Mouse (Mus musculus): Measurements from ENCODE around the gene Cenpx.
"Not testable (repeated sequence)": the region's sequence is repeated elsewhere in the genome, so short reads cannot be mapped to it uniquely, and the experiment has no call there.

Gene Cenpx

DNA sequence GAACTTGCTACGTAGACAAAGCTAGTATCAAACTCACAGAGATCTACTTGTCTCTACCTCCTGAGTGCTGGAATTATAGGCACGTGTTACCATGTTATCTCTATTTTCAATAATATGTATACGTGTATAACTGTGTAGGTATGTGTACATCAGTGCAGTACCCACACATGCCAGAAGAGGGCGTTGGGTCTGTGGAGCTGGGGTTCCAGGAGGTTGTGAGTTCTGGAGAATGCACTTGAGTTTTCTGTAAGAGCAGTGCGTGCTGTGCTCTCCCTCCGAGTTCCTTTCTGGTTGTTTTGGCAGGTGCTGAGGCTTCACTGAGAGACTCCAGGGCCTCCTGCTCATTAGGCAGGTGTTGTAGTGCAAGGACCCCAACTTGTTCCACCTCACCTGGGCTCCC is 17.0 kb downstream of the Cenpx start:
- no peak for DNase-seq (ENCODE audit: low spot score in 2 of 2)

DNA sequence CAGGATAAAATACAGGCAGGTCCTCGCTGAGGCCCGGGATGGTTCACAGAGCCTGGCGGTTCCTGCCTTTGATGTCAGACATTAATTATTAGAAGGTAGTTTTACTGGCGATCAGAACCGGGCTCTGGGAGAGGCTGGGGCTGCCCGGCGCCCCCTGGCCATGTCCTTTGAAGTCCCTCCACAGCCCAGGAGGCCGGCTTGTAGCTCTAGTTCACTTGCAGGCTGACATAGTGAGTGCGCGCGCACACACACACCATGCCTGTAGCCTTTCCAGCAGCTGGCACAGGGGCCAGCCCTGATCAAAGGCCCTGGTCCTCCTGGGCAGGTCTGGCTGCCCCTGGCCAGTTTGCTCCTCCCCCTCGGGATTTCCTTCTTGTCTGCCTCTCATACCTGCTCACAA is 17.9 kb downstream of the Cenpx start:
- DNase-seq (ENCODE audit: low spot score in 2 of 2), result no peak

DNA sequence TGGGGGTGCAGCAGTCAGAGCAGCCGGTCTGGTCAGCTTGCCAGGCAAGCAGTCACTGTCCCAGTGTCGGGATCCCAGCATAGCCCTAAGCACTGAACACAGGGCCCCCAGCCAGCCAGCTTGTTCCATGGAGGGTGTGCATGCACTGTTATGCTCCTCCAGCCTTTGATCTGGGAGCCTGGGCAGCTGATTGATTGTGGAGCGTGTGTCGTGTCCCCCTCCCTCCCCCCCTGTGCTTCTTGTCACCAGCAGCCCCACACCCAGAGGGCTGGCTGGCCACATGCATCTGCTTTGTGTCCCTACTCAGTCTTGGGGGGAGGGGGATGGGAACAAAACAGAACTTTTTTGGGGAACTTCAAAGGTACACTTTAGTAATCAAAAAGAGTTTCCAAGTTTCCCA is 18.4 kb downstream of the Cenpx start:
- DNase-seq (ENCODE audit: low spot score in 2 of 2), result no peak

DNA sequence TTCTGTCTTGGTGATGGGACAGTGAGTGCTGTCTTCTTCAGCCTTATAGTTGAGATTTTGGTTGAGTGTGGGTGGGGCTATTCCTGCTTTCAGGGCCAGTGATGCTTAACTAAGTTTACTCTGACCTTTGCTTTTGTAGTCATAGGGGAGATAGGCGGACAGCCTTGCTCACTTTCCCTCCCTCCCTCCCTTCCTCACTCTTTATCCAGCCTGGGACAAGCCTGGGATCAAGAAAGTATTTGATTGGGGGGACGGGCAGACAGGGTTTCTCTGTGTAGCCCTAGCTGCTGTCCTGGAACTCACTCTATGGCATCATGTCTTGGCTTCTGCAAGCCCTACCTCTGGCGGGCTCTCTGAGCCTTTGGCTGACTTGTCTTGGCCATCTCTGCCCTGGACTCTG is 20.1 kb downstream of the Cenpx start:
- no peak for DNase-seq (ENCODE audit: low spot score in 2 of 2)

DNA sequence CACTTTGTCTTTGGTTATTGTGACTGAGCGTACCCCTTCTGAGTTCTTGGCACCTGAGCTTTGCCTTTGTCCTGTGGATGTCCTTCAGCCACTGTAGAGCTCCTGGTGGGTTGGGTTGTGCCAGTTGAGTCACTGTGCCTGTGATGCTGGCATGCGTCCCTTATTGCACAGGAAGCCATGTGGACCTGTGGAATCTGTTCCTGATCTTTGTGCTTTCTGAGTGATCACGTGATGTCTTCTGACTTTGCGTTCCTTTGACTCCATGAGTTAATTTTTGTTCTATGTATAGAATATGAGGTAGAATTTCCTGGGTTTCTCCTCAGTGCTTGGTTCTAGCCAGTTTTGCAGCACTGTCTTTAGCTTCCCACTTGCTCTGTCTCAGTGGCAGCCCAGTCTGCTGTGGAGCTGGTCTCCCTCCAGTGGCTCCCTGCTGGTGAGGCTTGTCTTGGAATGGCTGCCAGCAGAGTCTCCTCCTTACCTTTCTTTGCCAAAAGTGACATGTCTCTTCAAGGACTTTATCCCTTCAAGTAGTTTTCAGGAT is 21.0 kb downstream of the Cenpx start:
- DNase-seq (ENCODE audit: low spot score in 2 of 2), result peak; percentile 64 to 66

DNA sequence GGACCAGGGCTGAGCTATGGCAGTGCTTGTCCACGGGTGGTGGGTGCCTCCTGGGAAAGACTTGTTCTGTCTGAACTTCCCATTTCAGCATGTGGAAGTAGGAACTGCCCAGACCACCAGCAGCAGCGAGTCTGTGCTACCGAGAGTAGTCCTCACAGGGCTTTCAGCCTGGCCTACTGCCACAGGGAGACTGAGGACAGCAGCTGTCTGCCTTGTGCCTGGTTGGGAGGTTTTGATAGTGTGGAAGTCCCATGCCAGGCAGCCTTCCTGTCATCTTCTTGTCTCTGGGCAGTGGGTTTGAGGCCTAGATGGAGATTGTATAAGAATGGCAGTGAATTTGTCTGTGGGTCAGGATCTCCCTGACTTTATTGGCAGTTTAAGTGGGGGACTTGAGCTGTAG is 24.2 kb downstream of the Cenpx start:
- no peak for DNase-seq (ENCODE audit: low spot score in 2 of 2)

DNA sequence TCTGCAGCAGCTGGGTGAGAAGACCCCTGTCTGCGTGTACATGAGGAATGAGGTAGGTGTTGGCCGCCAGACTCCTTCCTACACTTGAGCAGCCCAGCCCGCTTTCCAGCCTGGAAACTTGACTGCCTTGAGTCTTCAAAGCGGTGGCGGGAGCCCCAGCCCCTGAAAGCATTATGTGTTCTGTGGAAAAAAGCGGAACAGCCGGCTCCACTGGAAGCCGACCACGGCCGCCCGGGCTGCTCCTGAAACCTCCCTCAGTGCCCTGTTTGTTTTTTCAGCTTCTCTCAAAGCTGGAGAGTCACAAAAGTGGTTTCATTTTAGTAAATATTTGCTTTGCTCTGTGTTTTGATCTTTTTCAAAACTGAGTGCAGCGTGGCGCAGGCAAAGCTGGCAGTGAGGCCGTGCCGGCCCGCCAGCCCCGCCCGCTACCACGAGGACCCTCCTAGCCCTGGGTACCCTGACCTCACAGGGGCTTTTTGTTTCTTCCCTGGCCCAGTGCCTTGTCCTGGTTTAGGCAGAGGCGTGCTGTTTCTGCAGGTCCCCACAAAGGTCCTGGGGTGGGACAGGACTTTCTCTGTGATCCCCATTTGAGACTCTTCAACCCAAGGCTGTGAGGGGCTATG is 26.8 kb downstream of the Cenpx start:
- DNase-seq (ENCODE audit: low spot score in 2 of 2), result no peak

DNA sequence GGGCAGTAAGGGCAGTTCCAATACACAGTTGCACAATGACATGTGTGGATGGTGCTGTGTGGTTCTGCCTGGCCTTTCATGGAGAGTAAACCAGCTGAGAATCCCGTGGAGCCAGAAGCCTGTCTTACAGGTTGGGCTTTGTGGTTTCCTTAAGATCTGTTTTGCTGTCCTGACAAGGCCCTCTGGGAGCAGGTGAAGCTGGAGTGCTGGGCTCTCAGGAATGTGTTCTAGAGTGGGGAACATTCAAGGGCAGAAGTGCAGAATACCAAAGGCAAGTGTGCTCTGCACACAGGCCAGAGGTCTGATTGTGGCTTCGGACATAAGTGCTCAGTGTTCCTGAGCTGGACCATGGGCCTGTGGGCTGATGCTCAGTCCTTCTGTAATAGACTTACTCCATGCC is 28.9 kb downstream of the Cenpx start:
- DNase-seq (ENCODE audit: low spot score in 2 of 2), result no peak

DNA sequence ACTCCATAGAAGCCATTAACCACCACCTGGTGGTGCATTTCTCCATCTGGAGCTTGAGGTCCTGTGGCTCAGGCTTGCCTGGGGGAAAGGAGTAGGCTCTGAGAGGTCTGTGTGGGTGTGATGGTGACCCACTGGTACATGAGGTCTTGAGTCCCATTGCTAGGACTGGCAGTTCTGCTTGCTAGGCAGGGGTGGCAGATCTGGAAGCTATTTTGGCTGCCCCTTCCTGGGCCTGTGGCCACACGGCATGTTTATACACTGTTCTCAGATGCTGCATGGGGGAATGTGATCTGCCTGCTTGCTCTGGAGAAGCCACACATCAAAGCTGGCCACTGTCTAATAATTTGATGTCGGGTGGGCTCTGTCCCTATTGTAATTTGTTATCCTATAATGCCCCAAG is 29.5 kb downstream of the Cenpx start:
- no peak for DNase-seq (ENCODE audit: low spot score in 2 of 2)

DNA sequence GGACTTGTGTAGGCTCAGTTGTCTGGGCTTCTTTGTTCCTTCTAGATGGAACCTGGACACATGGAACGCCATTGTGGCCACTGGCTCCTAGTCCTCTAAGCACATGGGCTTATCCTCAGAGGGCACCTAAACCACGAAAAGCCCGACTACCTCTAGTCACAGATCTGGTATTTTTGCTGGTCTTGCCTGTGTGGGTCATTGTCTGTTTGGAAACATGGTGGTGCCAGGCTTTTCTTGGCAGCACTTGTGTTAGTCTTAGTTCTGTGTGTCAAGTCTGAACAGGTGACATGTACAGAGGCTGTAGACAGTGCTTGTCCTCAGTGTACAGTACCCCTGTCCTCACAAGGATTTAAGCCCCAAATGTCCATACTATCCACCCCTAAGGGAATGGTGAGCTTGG is 30.0 kb downstream of the Cenpx start:
- no peak for DNase-seq (ENCODE audit: low spot score in 2 of 2)

DNA sequence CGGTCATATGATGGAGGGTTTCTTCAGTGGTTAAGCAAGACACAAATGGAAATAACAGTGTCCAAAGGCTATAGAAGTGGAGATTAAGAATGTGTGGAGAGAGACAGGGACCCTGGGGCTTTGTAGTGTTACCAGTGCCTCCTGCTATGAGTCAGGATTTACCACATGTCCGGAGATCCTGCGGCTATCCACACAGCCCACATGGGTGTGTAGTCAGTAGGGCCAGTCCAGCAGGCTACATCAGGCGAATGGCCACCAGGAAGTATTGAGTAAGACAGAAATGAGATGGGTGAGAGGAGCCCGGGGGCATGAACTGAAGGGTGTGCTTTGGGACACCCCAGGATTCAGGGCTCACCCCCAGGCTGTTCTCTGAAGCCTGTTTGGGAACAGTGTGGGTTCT is 30.9 kb downstream of the Cenpx start:
- no peak for DNase-seq (ENCODE audit: low spot score in 2 of 2)

DNA sequence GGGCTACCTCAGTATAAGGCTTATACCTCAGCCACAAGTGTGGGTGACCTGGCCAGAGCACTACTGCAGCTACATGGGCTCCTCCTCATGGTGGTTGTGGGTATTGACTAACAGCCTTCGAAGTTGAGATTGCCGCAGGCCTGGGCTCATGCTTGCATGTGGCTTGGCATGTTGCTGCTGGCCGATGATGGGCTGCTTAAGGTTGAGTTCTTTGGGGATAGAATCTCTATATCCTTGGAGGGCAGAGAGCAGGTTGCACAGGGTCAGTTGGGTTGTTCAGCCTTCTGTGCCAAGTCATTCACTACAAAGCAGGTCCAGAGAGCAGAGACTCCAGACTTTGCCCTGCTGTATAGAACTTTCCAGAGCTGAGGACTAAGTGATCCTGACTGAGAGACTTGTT is 33.6 kb downstream of the Cenpx start:
- no peak for DNase-seq (ENCODE audit: low spot score in 2 of 2)

DNA sequence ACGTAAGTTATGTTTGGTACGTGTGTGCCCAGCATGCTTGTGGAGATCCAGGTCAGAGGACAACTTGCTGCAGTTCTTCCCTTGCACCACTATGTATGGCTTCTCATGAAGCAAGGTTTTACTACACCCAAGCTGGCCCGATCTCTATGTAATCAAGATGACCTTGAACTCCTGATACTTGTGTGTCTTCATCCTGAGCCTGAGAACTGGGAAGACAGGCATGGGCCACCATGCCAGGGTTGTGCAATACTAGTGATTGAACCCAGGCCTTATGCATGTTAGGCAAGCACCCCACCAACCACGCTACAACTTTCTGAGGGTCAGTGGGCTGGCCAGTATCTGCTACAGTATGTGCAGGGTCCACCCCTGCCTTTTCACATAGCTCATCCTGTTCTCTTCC is 36.6 kb downstream of the Cenpx start:
- DNase-seq (ENCODE audit: low spot score in 2 of 2), result no peak

DNA sequence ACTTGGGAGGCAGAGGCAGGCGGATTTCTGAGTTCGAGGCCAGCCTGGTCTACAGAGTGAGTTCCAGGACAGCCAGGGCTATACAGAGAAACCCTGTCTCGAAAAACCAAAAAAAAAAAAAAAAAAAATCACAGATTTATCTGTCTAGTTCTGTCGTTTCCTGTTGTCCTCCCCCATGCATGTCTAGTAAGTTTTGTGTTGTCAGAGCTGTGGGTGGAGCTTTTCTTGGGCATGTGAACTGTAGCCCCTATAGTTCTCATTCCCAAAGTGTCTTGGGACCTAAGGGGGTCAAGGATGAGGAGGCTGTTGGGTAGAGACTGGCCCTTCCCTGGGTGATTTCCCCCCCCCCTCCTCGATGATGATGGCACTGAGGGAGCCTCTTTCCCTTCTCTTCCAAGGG is 37.7 kb downstream of the Cenpx start:
- not testable (repeated sequence) for DNase-seq (ENCODE audit: low spot score in 2 of 2)

DNA sequence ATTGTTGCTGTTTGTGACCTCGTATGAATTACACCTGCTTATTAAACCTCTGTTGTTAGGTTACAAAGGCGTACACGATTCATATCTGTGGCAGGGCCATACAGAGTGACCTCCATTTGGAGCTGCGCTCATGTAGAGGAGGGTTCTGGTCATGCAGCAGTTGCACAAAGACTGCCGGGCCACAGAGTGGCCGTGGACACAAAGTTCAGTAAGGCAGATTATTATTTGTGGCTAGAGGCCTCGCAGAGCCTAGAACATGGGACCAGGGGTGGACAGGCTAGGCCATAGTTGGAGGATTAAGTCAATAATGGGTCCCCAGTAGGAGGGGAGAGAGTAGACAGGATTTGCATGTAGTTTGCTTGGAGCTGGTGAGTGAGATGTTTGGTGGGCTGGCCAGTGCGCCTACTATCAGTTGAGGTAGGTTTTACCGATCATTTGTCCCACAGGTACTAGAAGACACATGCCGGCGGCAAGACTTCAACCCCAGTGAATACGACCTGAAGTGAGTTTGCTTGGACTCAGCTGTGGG is 39.9 kb downstream of the Cenpx start:
- no peak for DNase-seq (ENCODE audit: low spot score in 2 of 2)

DNA sequence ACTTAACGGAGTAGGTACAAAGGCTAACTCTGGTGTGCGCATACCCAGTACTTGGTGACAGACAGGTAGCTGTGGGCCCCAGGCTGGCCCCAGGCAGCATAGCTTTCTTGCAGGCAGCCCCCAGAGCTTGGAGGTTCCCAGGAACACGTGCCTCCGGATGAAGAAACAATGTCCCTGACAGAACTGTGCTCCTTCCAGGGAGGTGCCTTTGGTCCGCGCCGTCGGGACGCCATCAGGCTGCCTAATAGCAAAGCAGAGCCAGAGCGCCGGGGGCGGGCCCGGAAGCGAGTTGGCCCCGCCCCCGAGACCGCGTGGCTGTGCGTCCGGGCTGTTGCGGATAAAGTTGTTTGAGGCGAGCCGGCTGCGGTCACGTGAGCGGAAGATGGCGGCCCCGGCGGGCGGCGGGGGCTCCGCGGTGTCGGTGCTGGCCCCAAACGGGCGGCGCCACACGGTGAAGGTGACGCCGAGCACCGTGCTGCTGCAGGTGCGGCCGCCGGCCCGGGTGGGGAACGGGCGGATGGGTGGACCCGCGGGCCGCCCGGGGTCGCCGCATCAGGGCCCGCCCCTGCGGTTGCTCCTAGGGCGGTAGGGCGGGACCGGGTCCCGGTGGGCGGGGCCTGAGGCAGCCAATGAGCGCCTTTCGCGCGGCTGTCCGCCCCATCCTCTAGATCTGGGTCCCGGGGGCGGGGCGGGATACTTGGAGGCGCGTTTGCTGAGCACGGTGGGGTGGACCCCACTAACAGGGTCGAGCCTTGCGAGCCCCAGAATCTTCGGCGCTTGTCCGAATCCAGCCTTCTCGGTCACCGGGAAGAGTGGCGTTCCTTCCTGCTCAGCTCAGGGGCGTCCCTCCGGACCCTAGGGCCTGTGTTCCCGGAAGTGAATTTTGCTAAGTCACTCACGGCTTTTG is 40.6 kb downstream of the Cenpx start, which contains the start of gene Aspscr1:
Gene Aspscr1 (plus strand): TSS at position 287 of the 907 bp plus-strand sequence.
- peak; percentile 95 for DNase-seq (ENCODE audit: low spot score in 2 of 2)

DNA sequence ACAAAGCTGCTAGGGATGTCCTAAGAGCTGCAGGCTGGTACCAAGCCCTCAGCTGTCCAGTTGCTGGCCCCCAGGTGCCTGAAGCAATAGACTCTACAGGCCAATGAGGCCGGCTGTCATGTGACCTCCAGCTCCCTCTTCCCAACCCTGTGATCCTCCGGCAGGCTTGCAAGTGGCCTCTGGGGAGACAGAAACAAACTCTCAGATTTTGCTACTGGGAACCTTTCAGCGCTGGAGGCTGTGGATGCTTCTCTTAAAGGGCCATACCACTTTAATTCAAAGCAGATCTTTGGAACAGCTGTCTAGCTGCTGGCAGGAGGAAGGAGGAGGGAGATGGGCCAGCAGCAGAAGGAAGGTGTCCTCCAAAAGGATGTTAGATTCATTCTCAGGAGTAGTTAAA is 46.9 kb downstream of the Cenpx start:
- DNase-seq (ENCODE audit: low spot score in 2 of 2), result no peak

DNA sequence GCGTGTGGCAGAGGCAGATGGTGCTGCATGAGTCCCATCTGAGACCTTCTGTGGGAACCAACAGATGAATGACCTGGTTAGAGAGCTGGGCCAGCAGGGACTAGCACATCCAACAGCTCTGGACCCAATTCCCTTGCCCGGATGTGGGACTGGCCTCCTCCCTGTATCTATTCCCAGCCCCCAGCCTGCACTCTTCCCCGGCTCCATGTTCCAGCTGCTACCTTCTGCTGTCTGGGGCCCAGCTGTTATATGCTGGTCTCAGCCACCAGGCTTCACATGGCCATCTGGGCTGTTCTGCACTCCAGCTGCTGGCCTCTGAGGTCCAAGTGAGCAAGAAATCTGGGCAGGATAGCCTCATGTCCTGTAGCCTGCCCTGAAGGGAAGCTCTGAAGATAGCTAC is 48.1 kb downstream of the Cenpx start:
- DNase-seq (ENCODE audit: low spot score in 2 of 2), result no peak

DNA sequence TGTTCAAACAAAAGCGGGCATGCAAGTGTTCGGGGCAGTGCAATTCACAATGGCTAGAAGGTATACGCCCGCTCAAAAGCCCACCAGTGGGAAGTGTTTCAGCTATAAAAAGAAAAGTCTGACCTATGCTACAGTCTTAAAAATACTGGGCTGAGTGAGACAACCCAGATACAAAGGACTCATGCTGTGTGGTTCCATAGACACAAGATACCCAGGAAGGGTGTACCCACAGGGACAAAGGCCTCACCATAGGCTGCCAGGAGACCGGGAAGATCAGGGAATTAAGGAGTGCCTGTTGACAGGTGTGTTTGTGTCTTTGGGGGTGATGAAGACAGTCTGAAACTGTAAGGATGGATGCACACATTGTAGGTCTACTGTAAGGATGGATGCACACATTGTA is 49.8 kb downstream of the Cenpx start:
- DNase-seq (ENCODE audit: low spot score in 2 of 2), result no peak

DNA sequence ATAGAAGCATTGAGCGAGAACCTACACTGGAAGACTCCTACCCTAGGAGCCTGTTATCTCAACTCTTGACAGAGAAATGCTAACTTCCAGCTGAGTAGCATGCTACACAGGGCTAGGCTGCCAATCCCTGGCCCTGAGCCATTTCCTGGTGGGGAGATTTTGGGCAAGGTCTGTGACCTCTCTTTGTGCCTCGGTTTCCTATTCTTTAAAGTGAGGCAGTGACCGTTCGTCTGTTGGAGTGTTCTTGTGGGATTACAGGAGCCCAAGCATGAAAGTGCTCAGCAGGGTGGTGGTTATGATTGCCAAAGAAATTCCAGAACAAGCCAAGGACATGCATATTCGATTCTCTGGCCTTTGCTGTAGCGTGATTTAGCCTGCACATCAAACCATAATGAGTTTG is 50.8 kb downstream of the Cenpx start:
- DNase-seq (ENCODE audit: low spot score in 2 of 2), result no peak

DNA sequence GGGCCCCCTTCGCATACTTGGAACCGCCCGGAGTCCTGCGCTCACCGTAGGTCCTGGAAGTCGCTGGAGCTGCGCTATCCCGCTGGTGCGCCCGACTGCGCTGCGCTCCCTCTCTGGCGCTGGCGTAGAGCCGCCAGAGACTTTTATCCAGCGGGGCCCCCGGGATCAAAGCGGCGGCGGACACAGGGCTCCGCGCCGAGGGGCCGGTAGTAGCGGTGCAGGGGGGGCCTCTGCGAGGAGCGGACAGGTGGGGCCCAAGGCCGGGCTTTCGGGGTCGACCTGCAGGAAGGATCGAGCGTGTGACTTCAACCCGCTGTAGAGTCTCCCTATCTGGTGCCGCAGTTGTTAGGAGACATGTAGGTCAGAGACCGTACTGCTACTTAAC is 52.5 kb downstream of the Cenpx start, which contains the start of gene Notum:
Gene Notum (minus strand): TSS at position 100 of the 385 bp plus-strand sequence.
- DNase-seq (ENCODE audit: low spot score in 2 of 2), result no peak

Measured in right cerebral cortex, postnatal 10 days (tissue).